Mouse (Mus musculus) embryonic facial prominence, embryonic 11.5 days (tissue): ENCODE results near the gene Reln. TPM values are rescaled to one million over a fixed set of nuclear protein-coding genes. Genes with fewer than 3 reads are reported as not detected.

Source experiments
- ATAC-seq: fragments of 200-750 bp; cut with Nextera tagmentation; replicated peaks from 2 replicates; pipeline ENCODE4 v1.8.0; 2017; ENCODE audit warnings: low read depth; ENCODE audit not compliant: insufficient number of reproducible peaks, low FRiP score, low TSS enrichment
- DNase-seq: peaks from one replicate; pipeline ENCODE4 v3.0.0-alpha.2; 2015; ENCODE audit warnings: low spot score
- H3K27ac ChIP-seq: fragments of 300-500 bp; sonication (generic); replicated peaks from 2 replicates; pipeline ENCODE4 v1.5.1; 2014; ENCODE audit warnings: mild to moderate bottlenecking, low read depth, low read length, control low read depth
- H3K27me3 ChIP-seq: fragments of 300-500 bp; sonication (generic); 2 replicates; pipeline ENCODE4 v1.6.1; 2014; ENCODE audit warnings: mild to moderate bottlenecking, low read length, moderate library complexity, mixed read lengths; ENCODE audit not compliant: control insufficient read depth, insufficient read depth
- H3K36me3 ChIP-seq: fragments of 300-500 bp; sonication (generic); replicated peaks from 2 replicates; pipeline ENCODE4 v1.6.1; 2014; ENCODE audit warnings: low read depth, mild to moderate bottlenecking, low read length, moderate library complexity, mixed read lengths; ENCODE audit not compliant: control insufficient read depth, insufficient read depth
- H3K4me1 ChIP-seq: fragments of 300-500 bp; sonication (generic); 2 replicates; pipeline ENCODE4 v1.6.1; 2014; ENCODE audit warnings: low read length, mixed read lengths; ENCODE audit not compliant: control insufficient read depth, insufficient read depth
- H3K4me2 ChIP-seq: fragments of 300-500 bp; sonication (generic); 2 replicates; pipeline ENCODE4 v1.6.1; 2014; ENCODE audit warnings: low read depth, mild to moderate bottlenecking, control low read depth, low read length, moderate library complexity
- H3K4me3 ChIP-seq: fragments of 300-500 bp; sonication (generic); 2 replicates; pipeline ENCODE4 v1.5.1; 2014; ENCODE audit warnings: low read depth, low read length, control low read depth
- H3K9ac ChIP-seq: fragments of 300-500 bp; sonication (generic); replicated peaks from 2 replicates; pipeline ENCODE4 v1.6.1; 2014; ENCODE audit warnings: mild to moderate bottlenecking, control low read depth, low read length
- H3K9me3 ChIP-seq: fragments of 300-500 bp; sonication (generic); replicated peaks from 2 replicates; pipeline ENCODE4 v1.6.1; 2016; ENCODE audit warnings: mild to moderate bottlenecking, low read length, inconsistent platforms, mixed read lengths; ENCODE audit not compliant: control insufficient read depth
- WGBS: fragments of 180-500 bp; shearing (Covaris S2); extraction: QIAGEN DNeasy Blood & Tissue Kit; methylation state at CpG from one replicate; pipeline ENCODE4 v1.1.7; 2014; 5-methylcytosine and 5-hydroxymethylcytosine counted together
- polyA plus RNA-seq: library from polyadenylated mRNA; unstranded; fragments of >200 nt; fragmentation: Nextera tagmentation; extraction: Ambion mirVana; gene quantifications from 2 replicates; pipeline ENCODE4 v1.2.1, GENCODE M21; 2014

The Reln gene
- polyA plus RNA-seq, 1 experiment from 2014 or later: 3.0 TPM

DNA sequence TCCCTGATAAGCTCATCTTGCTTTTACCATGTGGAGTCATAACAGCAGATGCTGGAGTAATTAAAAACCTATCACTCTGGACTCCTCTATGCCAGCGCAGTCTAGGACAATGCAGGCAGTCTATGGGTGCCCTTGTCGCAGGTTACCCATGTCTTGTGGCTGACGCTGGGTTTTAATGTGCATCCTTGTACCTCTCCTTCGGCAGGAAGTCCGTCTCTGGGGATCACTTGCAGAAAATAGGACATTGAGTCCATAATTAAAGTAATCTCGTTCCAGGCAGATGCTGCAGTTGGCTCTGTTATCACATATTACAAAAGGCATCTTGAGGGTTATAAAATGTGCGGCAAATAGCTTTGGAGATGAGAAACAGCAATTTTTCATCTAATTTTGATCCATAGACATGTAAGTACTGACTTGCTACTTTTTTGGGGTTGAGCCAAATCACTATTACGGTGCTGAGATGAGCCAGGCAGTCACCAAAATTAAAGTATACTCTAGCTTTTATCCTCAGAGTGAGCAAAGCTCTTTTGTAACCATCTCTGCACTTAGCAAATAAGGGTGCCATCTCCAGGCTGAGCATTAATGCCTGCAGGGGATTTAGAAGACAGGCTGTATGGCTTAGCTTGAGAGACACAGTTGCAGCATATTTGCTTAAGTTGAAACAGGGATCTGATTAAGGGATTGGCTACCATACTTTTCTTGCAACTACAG is 136.0 kb downstream of the Reln start:
- Histone ChIP-seq H3K4me2 (no peak overlapping the region), H3K4me1 (no peaks in the 10 kb centered on the region), H3K27ac (no peak overlapping the region), H3K9me3 (no peaks in the 10 kb centered on the region), H3K36me3 (no peaks in the 10 kb centered on the region), H3K9ac (no peak overlapping the region), H3K4me3 (no peak overlapping the region), H3K27me3 (no peaks in the 10 kb centered on the region)
- no peak for DNase-seq
- no peak for ATAC-seq
- 69% methylated on average over 8 of the region's 8 CpGs for WGBS

DNA sequence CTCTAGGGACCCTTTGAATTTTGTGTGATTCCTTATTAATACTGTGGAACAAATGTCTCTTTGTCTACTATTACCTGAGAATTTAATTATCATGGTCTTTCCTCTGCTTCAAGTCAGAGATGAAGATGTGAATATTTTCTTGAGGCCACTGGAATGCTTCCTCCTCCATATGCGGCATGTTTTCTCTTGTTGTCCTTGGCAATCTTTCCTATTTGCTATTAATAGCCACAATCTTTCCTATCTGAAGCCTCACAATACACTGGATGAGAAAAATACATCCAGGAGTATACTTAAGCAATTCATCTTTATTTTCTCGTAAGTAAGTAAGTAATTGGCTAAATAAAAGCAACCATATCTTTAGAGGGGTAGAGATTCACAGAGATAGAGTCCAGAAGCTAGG is 146.6 kb downstream of the Reln start:
- Histone ChIP-seq H3K9ac (no peak overlapping the region), H3K27me3 (no peaks in the 10 kb centered on the region), H3K4me2 (no peak overlapping the region), H3K36me3 (no peaks in the 10 kb centered on the region), H3K4me3 (no peak overlapping the region), H3K4me1 (no peaks in the 10 kb centered on the region), H3K27ac (no peak overlapping the region), H3K9me3 (no peaks in the 10 kb centered on the region)
- DNase-seq (no peak), ATAC-seq (no peak)
- WGBS: 85% methylated on average over 2 of the region's 2 CpGs

DNA sequence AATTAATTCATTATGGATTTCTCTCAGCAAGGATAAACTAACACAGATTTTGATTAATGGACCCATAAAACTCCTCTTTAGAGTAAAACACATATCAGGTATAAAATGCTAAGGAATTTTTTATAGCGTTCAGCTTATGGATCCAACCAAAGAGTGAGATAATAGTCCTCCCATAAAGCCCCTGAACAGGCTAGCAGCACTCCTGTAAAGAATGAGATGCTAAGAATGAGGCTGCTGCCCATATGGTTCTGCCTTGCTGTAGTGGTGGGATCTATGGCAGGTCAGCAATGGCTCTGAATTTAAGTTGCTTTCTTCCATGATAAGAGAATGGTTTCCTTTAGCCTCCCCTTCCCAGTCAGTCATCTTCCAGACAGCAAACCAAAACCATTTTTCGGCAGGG is 147.6 kb downstream of the Reln start:
- DNase-seq (no peak), ATAC-seq (no peak)
- Histone ChIP-seq H3K27me3 (no peaks in the 10 kb centered on the region), H3K9ac (no peak overlapping the region), H3K4me1 (no peaks in the 10 kb centered on the region), H3K36me3 (no peaks in the 10 kb centered on the region), H3K9me3 (no peaks in the 10 kb centered on the region), H3K4me2 (no peak overlapping the region), H3K27ac (no peak overlapping the region), H3K4me3 (no peak overlapping the region)
- 83% methylated on average over 2 of the region's 2 CpGs for whole genome bisulfite sequencing

DNA sequence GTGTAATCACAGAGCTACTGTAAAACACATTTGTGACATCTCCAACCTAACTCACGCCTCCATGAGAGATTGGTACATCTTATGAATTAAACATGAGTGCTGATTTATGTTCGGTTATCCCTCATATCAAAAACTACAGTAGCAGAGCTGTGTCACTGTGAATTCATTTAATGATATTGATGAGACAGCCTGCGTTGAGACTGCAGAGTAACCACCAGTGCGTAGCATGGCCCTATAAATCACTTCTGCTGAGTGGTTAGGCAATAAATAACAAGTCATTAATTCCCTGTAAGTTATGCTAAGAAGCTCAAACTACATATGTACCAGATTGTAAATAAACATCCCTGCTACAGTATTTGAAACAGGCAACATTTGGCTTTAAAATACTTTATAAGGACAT is 148.0 kb downstream of the Reln start:
- no peak overlapping the region for H3K9ac ChIP-seq
- H3K4me2 ChIP-seq: no peak overlapping the region
- no peak overlapping the region for H3K4me3 ChIP-seq
- WGBS: 83% methylated on average over 4 of the region's 4 CpGs
- no peaks in the 10 kb centered on the region for H3K27me3 ChIP-seq
- H3K9me3 ChIP-seq: no peaks in the 10 kb centered on the region
- no peak overlapping the region for H3K27ac ChIP-seq
- DNase-seq (no peak), ATAC-seq (no peak)
- no peaks in the 10 kb centered on the region for H3K36me3 ChIP-seq
- H3K4me1 ChIP-seq: no peaks in the 10 kb centered on the region

DNA sequence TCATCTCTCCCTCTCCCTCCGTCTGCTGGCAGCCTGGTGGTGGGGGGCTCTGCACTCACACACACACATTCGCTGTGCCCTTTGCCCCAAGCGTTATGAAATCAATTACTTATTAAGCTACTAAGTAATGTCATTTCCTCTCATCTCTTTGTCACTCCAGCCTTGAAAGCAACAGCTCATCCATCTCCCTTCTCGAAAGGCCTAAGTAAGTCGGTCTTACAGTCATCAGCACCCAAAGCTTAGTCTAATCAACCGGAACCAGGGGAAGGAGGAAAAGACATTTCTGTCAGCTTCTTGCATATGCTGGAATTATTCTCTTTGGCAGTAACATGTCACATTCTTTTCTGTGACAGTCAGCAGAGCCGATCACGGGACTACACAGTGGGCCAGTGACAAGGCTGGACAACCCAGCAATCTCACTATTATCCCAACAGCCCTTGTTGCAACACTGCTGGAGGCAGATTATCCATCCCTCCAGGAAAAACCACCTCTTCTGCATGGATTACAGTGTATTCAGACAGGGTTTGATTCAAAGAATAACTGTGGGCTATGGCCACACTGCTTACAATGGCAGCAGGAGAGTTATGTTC is 149.1 kb downstream of the Reln start:
- WGBS: 79% methylated on average over 8 of the region's 8 CpGs
- Histone ChIP-seq H3K36me3 (no peaks in the 10 kb centered on the region), H3K27me3 (no peaks in the 10 kb centered on the region), H3K4me1 (no peaks in the 10 kb centered on the region), H3K27ac (no peak overlapping the region), H3K4me2 (no peak overlapping the region), H3K4me3 (no peak overlapping the region), H3K9me3 (no peaks in the 10 kb centered on the region), H3K9ac (no peak overlapping the region)
- DNase-seq (no peak), ATAC-seq (no peak)

DNA sequence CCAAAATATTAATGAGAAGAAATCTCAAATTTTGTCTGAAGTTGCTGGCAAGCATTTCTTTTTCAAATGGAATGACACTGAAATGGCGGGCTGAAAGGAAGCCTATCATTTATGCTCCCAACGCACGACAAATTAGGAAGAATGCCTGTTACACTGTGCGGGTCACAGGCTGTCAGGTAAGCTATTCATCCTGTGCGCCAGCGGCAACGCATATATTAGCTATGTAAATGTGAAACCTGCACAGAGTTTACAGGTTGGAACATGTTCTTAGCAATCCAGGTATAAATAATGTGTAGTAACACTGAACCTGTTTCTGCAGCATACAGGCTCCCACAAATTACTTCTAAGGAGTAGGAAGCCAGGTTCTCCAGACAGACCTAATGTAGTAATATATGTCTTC is 152.7 kb downstream of the Reln start:
- WGBS: 87% methylated on average over 7 of the region's 7 CpGs
- no peak overlapping the region for H3K9ac ChIP-seq
- H3K4me3 ChIP-seq: no peak overlapping the region
- no peaks in the 10 kb centered on the region for H3K27me3 ChIP-seq
- no peak for DNase-seq
- ATAC-seq: no peak
- no peaks in the 10 kb centered on the region for H3K36me3 ChIP-seq
- no peak overlapping the region for H3K27ac ChIP-seq
- H3K4me1 ChIP-seq: no peaks in the 10 kb centered on the region
- no peak overlapping the region for H3K4me2 ChIP-seq
- H3K9me3 ChIP-seq: no peaks in the 10 kb centered on the region

DNA sequence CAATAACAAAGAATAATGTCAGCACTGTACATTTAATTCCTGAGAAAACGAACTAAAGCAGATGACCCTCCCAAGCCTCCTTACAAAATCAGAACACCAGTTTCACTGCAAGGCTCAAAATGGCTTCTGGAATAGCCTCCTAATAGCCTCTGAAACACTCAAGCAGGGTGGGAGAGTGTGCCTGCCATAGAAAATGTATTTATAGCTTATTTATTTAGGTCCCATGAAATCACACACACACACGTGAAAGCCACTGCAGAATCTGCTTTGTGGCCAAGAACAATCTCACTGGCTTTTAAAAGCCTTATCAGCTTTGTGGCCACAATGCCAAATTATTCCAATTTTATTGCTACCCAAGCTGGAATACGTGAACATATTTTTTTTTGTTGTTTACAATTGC is 154.2 kb downstream of the Reln start:
- no peaks in the 10 kb centered on the region for H3K9me3 ChIP-seq
- no peaks in the 10 kb centered on the region for H3K36me3 ChIP-seq
- no peak for DNase-seq
- no peak overlapping the region for H3K27ac ChIP-seq
- H3K9ac ChIP-seq: no peak overlapping the region
- H3K4me3 ChIP-seq: no peak overlapping the region
- H3K4me1 ChIP-seq: no peaks in the 10 kb centered on the region
- H3K27me3 ChIP-seq: no peaks in the 10 kb centered on the region
- ATAC-seq: no peak
- 85% methylated on average over 3 of the region's 3 CpGs for WGBS
- no peak overlapping the region for H3K4me2 ChIP-seq

DNA sequence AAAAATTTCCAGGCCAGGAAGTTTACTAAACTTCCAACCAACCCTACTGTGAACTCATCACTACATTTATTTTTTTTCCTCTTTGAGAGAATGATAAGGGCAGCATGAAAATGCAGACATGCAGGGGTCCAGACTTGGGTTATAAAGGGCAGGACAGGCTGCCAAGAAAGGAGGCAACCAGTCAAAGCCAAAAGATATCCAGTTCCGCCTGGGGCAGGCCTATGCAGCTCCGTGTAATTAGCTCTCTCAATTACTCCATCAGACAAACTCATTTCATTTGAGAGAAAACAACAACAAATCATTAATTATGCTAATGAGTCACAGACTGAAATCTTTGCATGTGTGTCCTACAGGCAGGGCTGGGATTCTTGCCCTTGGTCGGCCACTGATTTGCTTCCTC is 156.9 kb downstream of the Reln start:
- Histone ChIP-seq H3K36me3 (no peaks in the 10 kb centered on the region), H3K4me2 (no peak overlapping the region), H3K9ac (no peak overlapping the region), H3K4me1 (no peaks in the 10 kb centered on the region), H3K27me3 (no peaks in the 10 kb centered on the region), H3K27ac (no peak overlapping the region), H3K4me3 (no peak overlapping the region), H3K9me3 (no peaks in the 10 kb centered on the region)
- DNase-seq (no peak), ATAC-seq (no peak)
- 56% methylated on average over 3 of the region's 3 CpGs for WGBS
